10 mouse cellular contexts compared by ENCODE assay signal in the genomic region with DNA sequence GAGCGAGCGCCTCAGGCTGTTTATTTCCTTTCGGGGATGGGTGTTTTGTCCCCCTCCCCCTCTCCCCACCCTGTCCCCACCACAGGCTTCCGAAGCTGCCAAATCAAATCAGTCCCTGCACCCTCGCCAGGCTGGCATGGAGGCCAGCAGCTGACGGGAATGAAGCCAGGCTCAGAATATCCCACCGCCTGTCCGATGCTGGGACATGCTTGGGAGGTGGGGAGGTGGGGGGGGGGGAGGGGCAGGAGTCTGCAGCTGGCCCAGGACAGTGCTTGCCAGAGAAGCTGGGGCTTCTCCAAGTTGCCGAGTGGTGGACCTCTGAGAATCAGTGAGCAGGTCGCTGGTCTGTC. TPM values are rescaled to one million over a fixed set of nuclear protein-coding genes. Genes with fewer than 3 reads are reported as not detected.
DNase-seq lines count a peak whose midpoint lies in the region; ATAC-seq and TF ChIP-seq lines count a peak whose summit lies in the region.
"Had no signal": no experiment of that assay in that cellular context is flagged by ENCODE, and none has a peak within 500 bp of the region (broad histone marks: within the 10 kb centered on the region; RNA-seq: fewer than 3 reads in every experiment).

No protein-coding gene starts in this region.

- intact Hi-C loops in heart, postnatal 10 days (cut with DNase I): no loop called here

- no peak overlapping the region for H3K9ac ChIP-seq in lung, embryonic 16.5 days (ENCODE audit: low read length)
- no peak overlapping the region for H3K9ac ChIP-seq in midbrain, postnatal 0 days (replicated peaks; ENCODE audit: low read length, poor library complexity, severe bottlenecking)
- H3K9ac ChIP-seq: limb, embryonic 12.5 days had no signal

- peak; percentile 16 to 41 for DNase-seq in adrenal gland, adult (ENCODE audit: inconsistent age in 2 of 2, low spot score in 1 of 2)
- no peak for DNase-seq in adrenal gland, postnatal 10 days
- DNase-seq in lung, postnatal 14 days: no peak
- DNase-seq in heart, postnatal 10 days: peak; percentile 87 to 90
- peak; percentile 77 for DNase-seq in midbrain, postnatal 0 days (ENCODE audit: low spot score)
- no peak for DNase-seq in frontal cortex, postnatal 36 days (ENCODE audit: low spot score in 2 of 2)

- H3K9me3 ChIP-seq in lung, embryonic 16.5 days (ENCODE audit: control insufficient read depth, low read length): no peaks in the 10 kb centered on the region
- no peaks in the 10 kb centered on the region for H3K9me3 ChIP-seq in midbrain, postnatal 0 days (ENCODE audit: low read length)
- H3K9me3 ChIP-seq: limb, embryonic 12.5 days had no signal

- H3K27me3 ChIP-seq in lung, embryonic 16.5 days (ENCODE audit: control insufficient read depth, insufficient read depth, low read depth, low read length): no peaks in the 10 kb centered on the region; the same call in 1 of the 2 replicates
- no peaks in the 10 kb centered on the region for H3K27me3 ChIP-seq in midbrain, postnatal 0 days (ENCODE audit: insufficient read depth, low read length)

- no peak for TF ChIP-seq CTCF in midbrain, postnatal 0 days (IDR thresholded peaks at IDR 0.05)

- WGBS in lung, embryonic 16.5 days: 29% methylated on average over 10 of the region's 10 CpGs
- 33% methylated on average over 10 of the region's 10 CpGs for whole genome bisulfite sequencing in midbrain, postnatal 0 days

- no peak overlapping the region for H3K4me3 ChIP-seq in lung, embryonic 16.5 days (ENCODE audit: low read length)
- no peak overlapping the region for H3K4me3 ChIP-seq in midbrain, postnatal 0 days (ENCODE audit: low read depth, low read length)
- H3K4me3 ChIP-seq: limb, embryonic 12.5 days had no signal

- peaks cover 27% of the 10 kb centered on the region for H3K4me1 ChIP-seq in lung, embryonic 16.5 days (replicated peaks; ENCODE audit: control insufficient read depth, insufficient read depth, low read length)
- H3K4me1 ChIP-seq in midbrain, postnatal 0 days (ENCODE audit: insufficient read depth, low read length): no peaks in the 10 kb centered on the region

- no peaks in the 10 kb centered on the region for H3K36me3 ChIP-seq in lung, embryonic 16.5 days (ENCODE audit: control insufficient read depth, insufficient read depth, low read length)
- H3K36me3 ChIP-seq in midbrain, postnatal 0 days (ENCODE audit: insufficient read depth, low read length): no peaks in the 10 kb centered on the region
- H3K36me3 ChIP-seq: limb, embryonic 12.5 days had no signal

- no peak overlapping the region for H3K4me2 ChIP-seq in lung, embryonic 16.5 days (ENCODE audit: low read depth, low read length)
- no peak overlapping the region for H3K4me2 ChIP-seq in midbrain, postnatal 0 days (ENCODE audit: low read depth, low read length, poor library complexity, severe bottlenecking)
- H3K4me2 ChIP-seq: limb, embryonic 12.5 days had no signal

- peak; percentile 16 for ATAC-seq in lung, embryonic 16.5 days (ENCODE audit: low read depth)
- ATAC-seq in midbrain, postnatal 0 days (ENCODE audit: low FRiP score): peak; percentile 9; the same call in 1 of the 2 replicates
- ATAC-seq in activated CD4-positive, CD25-positive, alpha-beta regulatory T cell, adult 4 months: no peak

- H3K27ac ChIP-seq in lung, embryonic 16.5 days (ENCODE audit: low read length): no peak overlapping the region
- H3K27ac ChIP-seq in midbrain, postnatal 0 days (ENCODE audit: low read depth, low read length): no peak overlapping the region
- H3K27ac ChIP-seq: limb, embryonic 12.5 days; stomach, postnatal 0 days had no signal

RNA-seq across cellular contexts. Expression of gene Pde2a, which starts 39.1 kb away (rescaled TPM):
- total RNA-seq in adrenal gland, postnatal 10 days (2021): 100 to 1,000 TPM; 113 to 120 TPM
- polyA plus RNA-seq in lung, embryonic 16.5 days (2015; fragmentation: Nextera tagmentation; extraction: Ambion mirVana): 14.8 and 22.5 TPM in 2 replicates
- total RNA-seq in heart, postnatal 10 days (2021): 10 to 100 TPM; 65.2 to 70.1 TPM
- total RNA-seq in midbrain, postnatal 0 days (2014; rRNA removed): 49.6 and 53.9 TPM in 2 replicates
- polyA plus RNA-seq in midbrain, postnatal 0 days (2015; fragmentation: Nextera tagmentation; extraction: Ambion mirVana): 31.4 and 33.8 TPM in 2 replicates
- 10 to 100 TPM; 13.4 to 18.5 TPM for polyA plus RNA-seq in activated CD4-positive, CD25-positive, alpha-beta regulatory T cell, adult 4 months (2017; shearing (Covaris generic))

RNA-seq across cellular contexts. Expression of gene Gm45837, which starts 49.9 kb away (rescaled TPM):
- 1 to 10 TPM in 1 of 2 experiments, not detected in 1; 3.7 TPM for total RNA-seq in adrenal gland, postnatal 10 days (2021)
- polyA plus RNA-seq in lung, embryonic 16.5 days (2015; fragmentation: Nextera tagmentation; extraction: Ambion mirVana): 2.4 and 8.8 TPM in 2 replicates
- not detected for total RNA-seq in heart, postnatal 10 days (2021)
- not detected in 2 replicates for total RNA-seq in midbrain, postnatal 0 days (2014; rRNA removed)
- 0.71 TPM in 1 of 2 replicates, not detected in the other for polyA plus RNA-seq in midbrain, postnatal 0 days (2015; fragmentation: Nextera tagmentation; extraction: Ambion mirVana)
- 10 to 100 TPM; 15.9 to 22.1 TPM for polyA plus RNA-seq in activated CD4-positive, CD25-positive, alpha-beta regulatory T cell, adult 4 months (2017; shearing (Covaris generic))
- polyA plus RNA-seq: limb, embryonic 12.5 days had no signal

Comparison
In these comparisons a context has a peak if more than half of its experiments do, and no peak if none do; other contexts are left out.
1. DNase-seq: peak in adrenal gland, adult (2 of 2), heart, postnatal 10 days (2 of 2) and midbrain, postnatal 0 days (single experiment); none in adrenal gland, postnatal 10 days (single experiment), lung, postnatal 14 days (single experiment) and frontal cortex, postnatal 36 days (0 of 2).